ENCODE assay signal across 8 mouse cellular contexts in the genomic region with DNA sequence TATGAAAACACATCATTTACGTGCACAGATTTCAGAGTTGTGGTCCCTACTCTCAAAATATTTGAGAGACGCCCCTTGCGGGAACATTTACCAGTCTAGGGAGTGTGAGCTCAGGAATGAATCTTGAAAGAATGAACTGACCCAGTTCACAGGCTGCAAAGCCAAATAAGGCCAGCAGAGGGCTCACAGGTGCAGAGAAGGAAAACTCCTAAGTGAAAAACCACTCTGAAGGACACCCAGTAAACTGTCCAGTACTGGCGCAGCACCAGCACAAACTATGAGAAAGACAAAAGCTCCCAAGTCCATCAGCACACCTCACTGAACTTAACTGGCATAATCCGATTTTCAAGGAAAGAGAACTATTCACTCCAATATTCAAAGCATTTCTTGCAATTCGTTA.
DNase-seq lines count a peak whose midpoint lies in the region; ATAC-seq lines count a peak whose summit lies in the region.

No protein-coding gene starts in this region.

- no peaks in the 10 kb centered on the region for H3K9me3 ChIP-seq in forebrain, embryonic 10.5 days
- no peaks in the 10 kb centered on the region for H3K9me3 ChIP-seq in forebrain, embryonic 16.5 days (ENCODE audit: control insufficient read depth, low read length)
- no peaks in the 10 kb centered on the region for H3K9me3 ChIP-seq in forebrain, embryonic 12.5 days

- H3K4me2 ChIP-seq in forebrain, embryonic 16.5 days (ENCODE audit: low read length) = no peak overlapping the region
- H3K4me2 ChIP-seq in forebrain, embryonic 12.5 days = no peak overlapping the region

- peak; percentile 56 for DNase-seq in forebrain, embryonic 10.5 days (ENCODE audit: extremely low spot score, low spot score)
- DNase-seq in c-Kit-positive CD71-negative TER-119-negative erythroid progenitor cells, embryonic 14.5 days (ENCODE audit: low read depth) = peak; percentile 30
- DNase-seq in hindlimb bud, embryonic 11.5 days (ENCODE audit: extremely low spot score, low read depth, low spot score) = peak; percentile 53
- peak; percentile 28 to 79 for DNase-seq in layer of hippocampus, postnatal 25 days (ENCODE audit: extremely low spot score in 1 of 2, low spot score in 1 of 2)
- peak; percentile 76 for DNase-seq in lung, postnatal 36 days
- DNase-seq in skeletal muscle tissue, adult 2 months (ENCODE audit: low read depth, low spot score) = peak; percentile 20

- no peak overlapping the region for H3K27ac ChIP-seq in forebrain, embryonic 10.5 days
- no peak overlapping the region for H3K27ac ChIP-seq in forebrain, embryonic 16.5 days (ENCODE audit: low read length)
- no peak overlapping the region for H3K27ac ChIP-seq in forebrain, embryonic 12.5 days

- 50% methylated on average over 6 of the region's 6 CpGs for WGBS in forebrain, embryonic 10.5 days
- 41% methylated on average over 6 of the region's 6 CpGs for WGBS in forebrain, embryonic 16.5 days
- WGBS in forebrain, embryonic 12.5 days = 44% methylated on average over 6 of the region's 6 CpGs

- H3K36me3 ChIP-seq in forebrain, embryonic 10.5 days (replicated peaks) = no peaks in the 10 kb centered on the region
- no peaks in the 10 kb centered on the region for H3K36me3 ChIP-seq in forebrain, embryonic 16.5 days (ENCODE audit: control insufficient read depth, insufficient read depth)
- H3K36me3 ChIP-seq in forebrain, embryonic 12.5 days (replicated peaks) = no peaks in the 10 kb centered on the region

- H3K4me3 ChIP-seq in forebrain, embryonic 10.5 days = no peak overlapping the region
- no peak overlapping the region for H3K4me3 ChIP-seq in forebrain, embryonic 16.5 days (replicated peaks; ENCODE audit: low read length)
- no peak overlapping the region for H3K4me3 ChIP-seq in forebrain, embryonic 12.5 days (replicated peaks)

- no peak; the same call in 1 of the 2 replicates for ATAC-seq in forebrain, embryonic 16.5 days
- peak; percentile 77; the same call in 1 of the 2 replicates for ATAC-seq in forebrain, embryonic 12.5 days (ENCODE audit: low FRiP score)

- H3K4me1 ChIP-seq in forebrain, embryonic 10.5 days = no peaks in the 10 kb centered on the region
- no peaks in the 10 kb centered on the region for H3K4me1 ChIP-seq in forebrain, embryonic 16.5 days (replicated peaks; ENCODE audit: control insufficient read depth, insufficient read depth, low read length)
- H3K4me1 ChIP-seq in forebrain, embryonic 12.5 days = no peaks in the 10 kb centered on the region

- H3K9ac ChIP-seq in forebrain, embryonic 16.5 days (replicated peaks; ENCODE audit: low read depth, low read length) = no peak overlapping the region
- no peak overlapping the region for H3K9ac ChIP-seq in forebrain, embryonic 12.5 days

- no peaks in the 10 kb centered on the region for H3K27me3 ChIP-seq in forebrain, embryonic 10.5 days (ENCODE audit: poor library complexity, severe bottlenecking)
- H3K27me3 ChIP-seq in forebrain, embryonic 16.5 days (replicated peaks; ENCODE audit: control insufficient read depth, insufficient read depth, low read length) = no peaks in the 10 kb centered on the region
- H3K27me3 ChIP-seq in forebrain, embryonic 12.5 days = no peaks in the 10 kb centered on the region

Comparison
In these comparisons a context has a peak if more than half of its experiments do, and no peak if none do; other contexts are left out.
1. DNase-seq: peak in every context shown above with its lines; median percentile 76 in lung, postnatal 36 days; 56 in forebrain, embryonic 10.5 days; 54 in layer of hippocampus, postnatal 25 days; 53 in hindlimb bud, embryonic 11.5 days; 30 in c-Kit-positive CD71-negative TER-119-negative erythroid progenitor cells, embryonic 14.5 days; 20 in skeletal muscle tissue, adult 2 months.